9 mouse cellular contexts compared by ENCODE assay signal in genomic region chr5:100414474-100415196, GRCm38 (mm10). TPM values are rescaled to one million over a fixed set of nuclear protein-coding genes. Genes with fewer than 3 reads are reported as not detected.
DNase-seq lines count a peak whose midpoint lies in the region; ATAC-seq and TF ChIP-seq lines count a peak whose summit lies in the region.
"Had no signal": no experiment of that assay in that cellular context is flagged by ENCODE, and none has a peak within 500 bp of the region (broad histone marks: within the 10 kb centered on the region; RNA-seq: fewer than 3 reads in every experiment).

No protein-coding gene starts in this region.

- no peak for TF ChIP-seq CTCF in MEL (IDR thresholded peaks at IDR 0.05 in 2 of 3, conservative IDR thresholded peaks at IDR 0.05 in 1 of 3; ENCODE audit: control insufficient read depth in 1 of 3, insufficient read depth in 1 of 3, low read depth in 2 of 3, low read length in 3 of 3, poor library complexity in 1 of 3, severe bottlenecking in 1 of 3)

- WGBS in heart, embryonic 14.5 days = 15% methylated on average over 11 of the region's 11 CpGs
- 76% methylated on average over 11 of the region's 11 CpGs for WGBS in hindbrain, embryonic 14.5 days
- 79% methylated on average over 11 of the region's 11 CpGs for WGBS in midbrain, embryonic 12.5 days

- H3K36me3 ChIP-seq in heart, embryonic 14.5 days (ENCODE audit: control insufficient read depth, insufficient read depth, low read length) = peaks cover 20% of the 10 kb centered on the region
- peaks cover 0 to 23% of the 10 kb centered on the region in 2 experiments; a peak in 3 of 4 replicates for H3K36me3 ChIP-seq in MEL (ENCODE audit: control insufficient read depth in 1 of 2, insufficient read depth in 2 of 2, low read length in 2 of 2)
- H3K36me3 ChIP-seq in hindbrain, embryonic 14.5 days (replicated peaks; ENCODE audit: control insufficient read depth, insufficient read depth) = peaks cover 28% of the 10 kb centered on the region
- peaks cover 19% of the 10 kb centered on the region for H3K36me3 ChIP-seq in midbrain, embryonic 12.5 days

- H3K79me2 ChIP-seq in MEL (ENCODE audit: control insufficient read depth, insufficient read depth, low read length, poor library complexity) = peaks cover 27% of the 10 kb centered on the region

- DNase-seq in heart, adult 8-10 months (ENCODE audit: low spot score) = no peak
- peak; percentile 15 for DNase-seq in MEL (ENCODE audit: low read depth, low spot score)
- DNase-seq in hindbrain, embryonic 14.5 days (ENCODE audit: low spot score) = no peak
- no peak for DNase-seq in spleen, postnatal 14 days (ENCODE audit: low spot score in 2 of 2)
- no peak for DNase-seq in ovary, postnatal 36 days (ENCODE audit: low spot score)
- no peak for DNase-seq in spleen, adult 12 weeks (ENCODE audit: low spot score)
- DNase-seq: cerebellum, adult 2 months had no signal

- no peaks in the 10 kb centered on the region for H3K9me3 ChIP-seq in heart, embryonic 14.5 days (ENCODE audit: control insufficient read depth, low read length)
- H3K9me3 ChIP-seq in MEL (replicated peaks; ENCODE audit: insufficient read depth, low read length) = no peaks in the 10 kb centered on the region
- H3K9me3 ChIP-seq in hindbrain, embryonic 14.5 days (ENCODE audit: control insufficient read depth, low read length) = no peaks in the 10 kb centered on the region
- no peaks in the 10 kb centered on the region for H3K9me3 ChIP-seq in midbrain, embryonic 12.5 days

- peak in 1 of 2 experiments; percentile 41; a peak in 2 of 4 replicates for TF ChIP-seq EP300 in MEL (IDR thresholded peaks at IDR 0.05; ENCODE audit: low read depth in 1 of 2, low read length in 2 of 2)

- peak overlapping the region; percentile 32 to 89 for H3K4me3 ChIP-seq in heart, embryonic 14.5 days (ENCODE audit: control insufficient read depth in 1 of 2, insufficient read depth in 1 of 2, low read depth in 1 of 2, low read length in 2 of 2)
- peak overlapping the region; percentile 45 to 96 for H3K4me3 ChIP-seq in MEL (ENCODE audit: control insufficient read depth in 1 of 2, insufficient read depth in 1 of 2, low read depth in 2 of 2, low read length in 2 of 2)
- peak overlapping the region; percentile 82 for H3K4me3 ChIP-seq in hindbrain, embryonic 14.5 days (replicated peaks; ENCODE audit: low read length)
- H3K4me3 ChIP-seq in midbrain, embryonic 12.5 days = peak overlapping the region; percentile 64; the same call in 1 of the 2 replicates

- no peaks in the 10 kb centered on the region for H3K27me3 ChIP-seq in heart, embryonic 14.5 days (ENCODE audit: control insufficient read depth, insufficient read depth, low read length)
- no peaks in the 10 kb centered on the region for H3K27me3 ChIP-seq in MEL (ENCODE audit: control insufficient read depth in 1 of 2, insufficient read depth in 2 of 2, low read length in 2 of 2)
- no peaks in the 10 kb centered on the region for H3K27me3 ChIP-seq in hindbrain, embryonic 14.5 days (ENCODE audit: control insufficient read depth, insufficient read depth, low read length)
- H3K27me3 ChIP-seq in midbrain, embryonic 12.5 days = no peaks in the 10 kb centered on the region

- peak overlapping the region; percentile 62 to 92 for H3K27ac ChIP-seq in heart, embryonic 14.5 days (replicated peaks in 1 of 2; ENCODE audit: control insufficient read depth in 1 of 2, insufficient read depth in 1 of 2, low read depth in 2 of 2, low read length in 2 of 2)
- H3K27ac ChIP-seq in MEL (ENCODE audit: control insufficient read depth, low read depth, low read length) = no peak overlapping the region
- no peak overlapping the region for H3K27ac ChIP-seq in hindbrain, embryonic 14.5 days
- H3K27ac ChIP-seq in midbrain, embryonic 12.5 days (replicated peaks) = no peak overlapping the region

- peaks cover 11 to 33% of the 10 kb centered on the region in 2 experiments for H3K4me1 ChIP-seq in heart, embryonic 14.5 days (ENCODE audit: control insufficient read depth in 2 of 2, insufficient read depth in 2 of 2, low read length in 2 of 2)
- peaks cover 0 to 13% of the 10 kb centered on the region in 2 experiments; a peak in 2 of 4 replicates for H3K4me1 ChIP-seq in MEL (ENCODE audit: control insufficient read depth in 1 of 2, insufficient read depth in 2 of 2, low read length in 2 of 2)
- peaks cover 25% of the 10 kb centered on the region for H3K4me1 ChIP-seq in hindbrain, embryonic 14.5 days (replicated peaks; ENCODE audit: control insufficient read depth, insufficient read depth, low read length)
- peaks cover 13% of the 10 kb centered on the region; the same call in 1 of the 2 replicates for H3K4me1 ChIP-seq in midbrain, embryonic 12.5 days

- ATAC-seq in heart, embryonic 14.5 days (ENCODE audit: insufficient number of reproducible peaks, insufficient read depth, low FRiP score, low read depth) = no peak
- no peak for ATAC-seq in hindbrain, embryonic 14.5 days (ENCODE audit: low FRiP score)
- ATAC-seq in midbrain, embryonic 12.5 days (ENCODE audit: low FRiP score, low read depth) = no peak

- peak overlapping the region; percentile 66 for H3K4me2 ChIP-seq in heart, embryonic 14.5 days (ENCODE audit: low read length)
- peak overlapping the region; percentile 86 for H3K4me2 ChIP-seq in hindbrain, embryonic 14.5 days (replicated peaks)
- peak overlapping the region; percentile 68 for H3K4me2 ChIP-seq in midbrain, embryonic 12.5 days (replicated peaks)

- no peak for TF ChIP-seq RAD21 in MEL (IDR thresholded peaks at IDR 0.05; ENCODE audit: low read depth, low read length)

- H3K9ac ChIP-seq in heart, embryonic 14.5 days (ENCODE audit: low read length) = peak overlapping the region; percentile 90
- H3K9ac ChIP-seq in MEL (ENCODE audit: control insufficient read depth, low read depth, low read length, poor library complexity, severe bottlenecking) = peak overlapping the region; percentile 41
- peak overlapping the region; percentile 79 for H3K9ac ChIP-seq in hindbrain, embryonic 14.5 days
- peak overlapping the region; percentile 37; the same call in 1 of the 2 replicates for H3K9ac ChIP-seq in midbrain, embryonic 12.5 days (replicated peaks)

- TF ChIP-seq POLR2A in MEL (IDR thresholded peaks at IDR 0.05; ENCODE audit: control insufficient read depth in 1 of 2, insufficient read depth in 1 of 2, low read depth in 1 of 2, low read length in 2 of 2, poor library complexity in 1 of 2) = no peak

TF ChIP-seq in MEL, 35 proteins besides CTCF, POLR2A, EP300 and RAD21 (continues in another document):
- TF ChIP-seq MYB (IDR thresholded peaks at IDR 0.05; ENCODE audit: low read depth, low read length) (no peak), USF2 (IDR thresholded peaks at IDR 0.05; ENCODE audit: borderline replicate concordance in 1 of 2, insufficient read depth in 1 of 2, low read depth in 1 of 2, low read length in 2 of 2) (no peak), RCOR1 (IDR thresholded peaks at IDR 0.05; ENCODE audit: low read depth, low read length) (no peak; the same call in 1 of the 2 replicates), POLR2AphosphoS2 (IDR thresholded peaks at IDR 0.05; ENCODE audit: low read length) (no peak), POLR2AphosphoS5 (IDR thresholded peaks at IDR 0.05; ENCODE audit: borderline replicate concordance, low read depth, low read length) (no peak), TCF12 (IDR thresholded peaks at IDR 0.05; ENCODE audit: low read depth, low read length) (peak; percentile 36; the same call in 1 of the 2 replicates), UBTF (IDR thresholded peaks at IDR 0.05; ENCODE audit: borderline replicate concordance, insufficient read depth, low read depth, low read length) (no peak), CHD1 (IDR thresholded peaks at IDR 0.05; ENCODE audit: low read depth, low read length) (no peak), SIN3A (IDR thresholded peaks at IDR 0.05; ENCODE audit: low read length) (peak; percentile 45), MYC (IDR thresholded peaks at IDR 0.05; ENCODE audit: low read depth, low read length) (no peak), MAX (IDR thresholded peaks at IDR 0.05; ENCODE audit: low read length) (no peak), KAT2A (conservative IDR thresholded peaks at IDR 0.05; ENCODE audit: low read depth, low read length) (no peak), HCFC1 (IDR thresholded peaks at IDR 0.05; ENCODE audit: low read depth, low read length) (no peak), ZNF384 (IDR thresholded peaks at IDR 0.05; ENCODE audit: low read depth, low read length) (peak; percentile 97), TBP (IDR thresholded peaks at IDR 0.05; ENCODE audit: low read depth, low read length) (no peak), MEF2A (IDR thresholded peaks at IDR 0.05; ENCODE audit: extremely low read depth, insufficient replicate concordance, low read depth, low read length, poor library complexity, severe bottlenecking) (no peak), SMC3 (IDR thresholded peaks at IDR 0.05; ENCODE audit: low read depth, low read length) (no peak), TAL1 (IDR thresholded peaks at IDR 0.05; ENCODE audit: low read length) (no peak), ZKSCAN1 (IDR thresholded peaks at IDR 0.05; ENCODE audit: low read depth, low read length) (no peak), GATA1 (IDR thresholded peaks at IDR 0.05; ENCODE audit: low read depth, low read length) (peak; percentile 53; the same call in 1 of the 2 replicates), MAFK (IDR thresholded peaks at IDR 0.05; ENCODE audit: borderline replicate concordance, low read depth, low read length) (no peak), ZC3H11A (IDR thresholded peaks at IDR 0.05; ENCODE audit: low read depth, low read length) (no peak), NELFE (IDR thresholded peaks at IDR 0.05; ENCODE audit: low read depth, low read length) (no peak), ZMIZ1 (IDR thresholded peaks at IDR 0.05; ENCODE audit: low read depth, low read length) (no peak), ELF1 (IDR thresholded peaks at IDR 0.05; ENCODE audit: low read depth, low read length) (no peak), GABPA (IDR thresholded peaks at IDR 0.05; ENCODE audit: low read depth, low read length) (no peak), ETS1 (IDR thresholded peaks at IDR 0.05; ENCODE audit: low read depth, low read length) (peak; percentile 53), BHLHE40 (IDR thresholded peaks at IDR 0.05; ENCODE audit: borderline replicate concordance, low read depth, low read length) (no peak)

RNA-seq across cellular contexts. Expression of gene Sec31a, which starts 1.4 kb away (rescaled TPM):
- polyA plus RNA-seq in heart, embryonic 14.5 days (2014; fragmentation: Nextera tagmentation; extraction: Ambion mirVana) = 139 and 148 TPM in 2 replicates
- total RNA-seq in heart, adult 8-10 months (2022) = 100 to 1,000 TPM in 3 of 4 experiments, 10 to 100 TPM in 1; 97.9 to 108 (median 104) TPM
- 60.5 and 61.2 TPM in 2 replicates for total RNA-seq in MEL (2012; rRNA removed)
- polyA plus RNA-seq in MEL (2012; ENCODE audit: insufficient read depth in 1 of 2, insufficient read length in 2 of 2, low read depth in 1 of 2, low replicate concordance in 2 of 2, missing spikeins in 1 of 2) = 100 to 1,000 TPM in 1 of 2 experiments, not detected in 1; 165 TPM
- 84.8 and 91.0 TPM in 2 replicates for polyA plus RNA-seq in hindbrain, embryonic 14.5 days (2014; fragmentation: Nextera tagmentation; extraction: Ambion mirVana)
- polyA plus RNA-seq in midbrain, embryonic 12.5 days (2016; fragmentation: Nextera tagmentation; extraction: Ambion mirVana) = 101 and 108 TPM in 2 replicates

Comparison
In these comparisons a context has a peak if more than half of its experiments do, and no peak if none do; other contexts are left out.
1. H3K27ac ChIP-seq: peak in heart, embryonic 14.5 days (2 of 2); none in MEL (single experiment), hindbrain, embryonic 14.5 days (single experiment) and midbrain, embryonic 12.5 days (single experiment).
2. H3K9ac ChIP-seq: peak in every context shown above with its lines; median percentile 90 in heart, embryonic 14.5 days; 79 in hindbrain, embryonic 14.5 days; 41 in MEL; 37 in midbrain, embryonic 12.5 days.
3. Peak in every context shown above with its lines, with median percentiles within 50 percentile points of each other: H3K4me2 ChIP-seq and H3K4me3 ChIP-seq.